Mouse (Mus musculus) C2C12 (cell line): Measurements from ENCODE around the gene Slc26a1. TPM values are rescaled to one million over a fixed set of nuclear protein-coding genes. Genes with fewer than 3 reads are reported as not detected.

Experiments
- H3K27me3 ChIP-seq: one replicate; pipeline ENCODE4 v1.6.1; 2011; ENCODE audit not compliant: control insufficient read depth, insufficient read depth, insufficient read length
- H3K36me3 ChIP-seq: one replicate; pipeline ENCODE4 v1.6.1; 2011; ENCODE audit not compliant: control insufficient read depth, insufficient read depth
- H3K4me3 ChIP-seq: one replicate; pipeline ENCODE4 v1.5.1; 2011; ENCODE audit warnings: mild to moderate bottlenecking, control low read depth; ENCODE audit not compliant: poor library complexity, insufficient read depth, severe bottlenecking
- H3K79me2 ChIP-seq: one replicate; pipeline ENCODE4 v1.6.1; 2011; ENCODE audit not compliant: control insufficient read depth, insufficient read depth
- H3K79me3 ChIP-seq: one replicate; pipeline ENCODE4 v1.6.1; 2011; ENCODE audit warnings: low read depth, control low read depth
- H3ac ChIP-seq: one replicate; pipeline ENCODE3; 2011; ENCODE audit warnings: low read depth; ENCODE audit not compliant: control insufficient read depth, insufficient read length
- CEBPB ChIP-seq: IDR thresholded peaks from one replicate; pipeline ENCODE4 v1.6.1; 2011; ENCODE audit warnings: low read depth, mild to moderate bottlenecking, control low read depth, moderate library complexity
- CTCF ChIP-seq: IDR thresholded peaks from one replicate; pipeline ENCODE4 v1.5.1; 2011; ENCODE audit not compliant: control insufficient read depth, insufficient read depth, insufficient read length
- FOSL1 ChIP-seq: IDR thresholded peaks from one replicate; pipeline ENCODE4 v1.8.0; 2011; ENCODE audit warnings: mild to moderate bottlenecking, low read length; ENCODE audit not compliant: poor library complexity, insufficient read depth, severe bottlenecking
- MAX ChIP-seq: IDR thresholded peaks from one replicate; pipeline ENCODE4 v1.6.1; 2011; ENCODE audit warnings: mild to moderate bottlenecking, control low read depth
- MYOD1 ChIP-seq: IDR thresholded peaks from one replicate; pipeline ENCODE4 v1.6.1; 2011; ENCODE audit warnings: low read depth; ENCODE audit not compliant: control insufficient read depth, insufficient read length
- MYOG ChIP-seq: IDR thresholded peaks from one replicate; pipeline ENCODE4 v1.6.1; 2011; ENCODE audit not compliant: control insufficient read depth, insufficient read length; ENCODE audit errors: extremely low read depth
- USF1 ChIP-seq: IDR thresholded peaks from one replicate; pipeline ENCODE4 v1.6.1; 2011; ENCODE audit warnings: low read depth, mild to moderate bottlenecking, control low read depth, moderate library complexity
- polyA plus RNA-seq: library from polyadenylated mRNA; unstranded; fragments of >200 nt; fragmentation: generic; extraction: Trizol; gene quantifications from one replicate; pipeline ENCODE4 v1.2.1, GENCODE M21; 2012; ENCODE audit warnings: missing spikeins

Slc26a1 gene
- polyA plus RNA-seq, 1 experiment = 0.11 TPM

GRCm38 (mm10) chr5:108674624-108675023, 745 bp downstream of the Slc26a1 start:
- Histone ChIP-seq H3K27me3 (no peaks in the 10 kb centered on the region), H3K36me3 (no peaks in the 10 kb centered on the region), H3K79me2 (no peaks in the 10 kb centered on the region), H3K4me3 (no peak overlapping the region), H3ac (no peak overlapping the region), H3K79me3 (no peaks in the 10 kb centered on the region)
- TF ChIP-seq MAX = no peak
- no peak for TF ChIP-seq MYOG
- no peak for TF ChIP-seq FOSL1
- TF ChIP-seq CTCF = no peak
- TF ChIP-seq USF1 = no peak
- no peak for TF ChIP-seq MYOD1
- TF ChIP-seq CEBPB = no peak

GRCm38 (mm10) chr5:108671757-108672156, 3.6 kb downstream of the Slc26a1 start:
- no peaks in the 10 kb centered on the region for H3K36me3 ChIP-seq
- H3ac ChIP-seq = no peak overlapping the region
- no peaks in the 10 kb centered on the region for H3K79me3 ChIP-seq
- H3K27me3 ChIP-seq = no peaks in the 10 kb centered on the region
- H3K4me3 ChIP-seq = no peak overlapping the region
- no peaks in the 10 kb centered on the region for H3K79me2 ChIP-seq
- TF ChIP-seq FOSL1 (no peak), MYOD1 (no peak), MYOG (no peak), CTCF (no peak), CEBPB (no peak), USF1 (no peak), MAX (no peak)

DNA sequence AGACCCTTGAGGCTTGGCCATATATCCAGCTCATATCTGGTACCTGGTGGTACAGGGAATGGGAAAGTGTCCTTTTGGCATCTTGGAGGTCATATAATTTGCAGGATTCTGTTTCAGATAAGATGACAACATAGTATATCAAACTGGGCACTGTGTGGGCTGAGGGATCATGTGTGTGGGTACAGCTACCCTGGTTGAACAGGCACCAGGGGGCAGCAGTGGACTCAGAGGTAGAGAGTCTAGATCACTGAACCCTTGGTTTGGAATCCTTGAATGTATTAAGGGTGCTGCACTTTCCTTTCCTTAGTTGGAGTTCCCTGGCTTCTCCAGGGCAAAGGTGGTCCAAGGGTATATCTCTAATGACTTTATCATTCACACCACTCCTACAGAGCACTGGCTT, 4.6 kb downstream of the Slc26a1 start:
- no peaks in the 10 kb centered on the region for H3K79me3 ChIP-seq
- no peaks in the 10 kb centered on the region for H3K27me3 ChIP-seq
- no peak overlapping the region for H3ac ChIP-seq
- TF ChIP-seq MAX = no peak
- TF ChIP-seq CTCF = peak; percentile 40
- no peak for TF ChIP-seq CEBPB
- no peak overlapping the region for H3K4me3 ChIP-seq
- H3K36me3 ChIP-seq = no peaks in the 10 kb centered on the region
- no peaks in the 10 kb centered on the region for H3K79me2 ChIP-seq

GRCm38 (mm10) chr5:108669986-108670385, 5.4 kb downstream of the Slc26a1 start:
- no peak for TF ChIP-seq FOSL1
- H3K36me3 ChIP-seq = no peaks in the 10 kb centered on the region
- no peaks in the 10 kb centered on the region for H3K79me3 ChIP-seq
- no peak overlapping the region for H3ac ChIP-seq
- no peaks in the 10 kb centered on the region for H3K27me3 ChIP-seq
- H3K4me3 ChIP-seq = no peak overlapping the region
- H3K79me2 ChIP-seq = no peaks in the 10 kb centered on the region

- Histone ChIP-seq H3K4me3 (peak within 1 kb of the TSS; percentile 35), H3ac (peak within 1 kb of the TSS; percentile 81), H3K27me3 (no peaks in the 10 kb centered on the region), H3K79me2 (no peaks in the 10 kb centered on the region), H3K36me3 (no peaks in the 10 kb centered on the region), H3K79me3 (no peaks in the 10 kb centered on the region)
- no peak for TF ChIP-seq CEBPB
- no peak for TF ChIP-seq MYOD1
- TF ChIP-seq MAX = peak; percentile 16
- TF ChIP-seq FOSL1 = no peak
- peak; percentile 95 for TF ChIP-seq USF1
- peak; percentile 5 for TF ChIP-seq CTCF
- TF ChIP-seq MYOG = no peak
Observed at GRCm38 (mm10) chr5:108668977-108669936, 6.1 kb downstream of the Slc26a1 start, which contains the start of gene Dgkq. Gene Dgkq (minus strand): TSS chr5:108669672.

GRCm38 (mm10) chr5:108668387-108668932, 6.9 kb downstream of the Slc26a1 start:
- H3K27me3 ChIP-seq = no peaks in the 10 kb centered on the region
- peak overlapping the region; percentile 7 for H3ac ChIP-seq
- H3K4me3 ChIP-seq = peak overlapping the region; percentile 35
- H3K79me2 ChIP-seq = no peaks in the 10 kb centered on the region
- TF ChIP-seq MAX = no peak
- no peak for TF ChIP-seq CTCF
- no peak for TF ChIP-seq MYOG
- no peak for TF ChIP-seq USF1
- TF ChIP-seq CEBPB = no peak
- TF ChIP-seq FOSL1 = no peak
- TF ChIP-seq MYOD1 = no peak
- H3K79me3 ChIP-seq = no peaks in the 10 kb centered on the region
- no peaks in the 10 kb centered on the region for H3K36me3 ChIP-seq
